Mouse (Mus musculus): ENCODE measurements at regions not wholly inside any gene's neighbourhood (a gene's known extent, or its start where the extent isn't known, plus 50 kb on each side); places are given as distances from the start of the nearest gene placed in this dataset.

- no peak overlapping the region for H3K27ac ChIP-seq (ENCODE audit: low read depth, low read length)
- WGBS, result 34% methylated on average over 4 of the region's 4 CpGs
- no peak overlapping the region for H3K4me3 ChIP-seq (ENCODE audit: low read depth, low read length)
- H3K4me1 ChIP-seq (replicated peaks; ENCODE audit: control insufficient read depth, insufficient read depth, low read length), result no peaks in the 10 kb centered on the region
- DNase-seq (ENCODE audit: low spot score), result no peak
- ATAC-seq (ENCODE audit: low FRiP score), result no peak
- no peak overlapping the region for H3K9ac ChIP-seq (ENCODE audit: low read depth, low read length)
- no peaks in the 10 kb centered on the region for H3K27me3 ChIP-seq (ENCODE audit: control insufficient read depth, insufficient read depth, low read length)
- no peaks in the 10 kb centered on the region for H3K36me3 ChIP-seq (ENCODE audit: control insufficient read depth, insufficient read depth, low read length)
- no peaks in the 10 kb centered on the region for H3K9me3 ChIP-seq (ENCODE audit: control insufficient read depth, low read length)
- H3K4me2 ChIP-seq (replicated peaks; ENCODE audit: low read depth, low read length), result no peak overlapping the region
These were observed 409.2 kb upstream of the Prickle1 start for GRCm38 (mm10) chr15:94004911-94005310.

DNA sequence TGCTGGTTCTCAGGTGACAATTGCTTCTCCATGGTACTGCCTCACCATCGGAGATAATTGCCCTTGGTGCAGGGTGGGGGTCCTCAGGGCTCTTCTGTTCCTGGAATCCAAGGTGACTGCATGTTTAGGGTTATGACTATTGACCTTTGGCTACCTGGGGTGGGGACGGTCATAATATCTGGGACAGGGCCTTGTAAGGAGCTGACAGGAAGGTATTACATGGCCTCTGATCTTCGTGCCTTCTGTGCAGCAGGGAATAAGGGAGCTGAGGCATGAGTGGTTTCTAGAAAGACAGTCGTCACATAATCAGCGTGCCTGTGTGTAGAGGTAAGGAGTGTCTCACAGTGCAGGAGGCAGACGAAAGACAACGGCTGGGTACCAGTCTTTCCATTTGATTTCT lies 407.5 kb upstream of the Prickle1 start:
- no peaks in the 10 kb centered on the region for H3K36me3 ChIP-seq (ENCODE audit: control insufficient read depth, insufficient read depth, low read length)
- H3K4me3 ChIP-seq (ENCODE audit: low read depth, low read length), result no peak overlapping the region
- DNase-seq (ENCODE audit: low spot score), result no peak
- H3K27me3 ChIP-seq (ENCODE audit: control insufficient read depth, insufficient read depth, low read length), result no peaks in the 10 kb centered on the region
- H3K4me2 ChIP-seq (replicated peaks; ENCODE audit: low read depth, low read length), result no peak overlapping the region
- ATAC-seq (ENCODE audit: low FRiP score), result no peak
- H3K27ac ChIP-seq (ENCODE audit: low read depth, low read length), result no peak overlapping the region
- H3K4me1 ChIP-seq (replicated peaks; ENCODE audit: control insufficient read depth, insufficient read depth, low read length), result no peaks in the 10 kb centered on the region
- 69% methylated on average over 7 of the region's 7 CpGs for WGBS
- no peaks in the 10 kb centered on the region for H3K9me3 ChIP-seq (ENCODE audit: control insufficient read depth, low read length)
- no peak overlapping the region for H3K9ac ChIP-seq (ENCODE audit: low read depth, low read length)

DNA sequence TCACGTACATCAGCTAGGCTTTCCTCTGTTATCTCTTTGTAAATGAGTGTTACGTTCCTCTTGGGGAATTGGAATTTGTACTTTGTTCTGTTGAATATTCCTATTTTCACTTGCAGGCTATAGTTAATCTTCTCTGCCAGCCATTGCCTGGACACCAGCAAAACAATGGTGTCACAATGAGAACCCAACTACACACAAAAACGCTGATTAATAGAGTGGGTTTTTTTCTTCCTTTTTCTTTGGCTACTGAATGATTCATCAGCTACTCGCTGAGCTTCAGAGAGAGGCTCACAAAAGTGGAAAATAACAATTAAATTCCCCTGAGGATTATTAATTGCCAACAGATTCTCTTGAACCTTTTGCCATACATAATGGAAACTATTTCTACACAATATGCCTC lies 398.9 kb upstream of the Prickle1 start:
- WGBS, result 39% methylated on average over 4 of the region's 4 CpGs
- ATAC-seq (ENCODE audit: low FRiP score) (peak; percentile 51; the same call in 1 of the 2 replicates), DNase-seq (ENCODE audit: low spot score) (no peak)
- no peaks in the 10 kb centered on the region for H3K36me3 ChIP-seq (ENCODE audit: control insufficient read depth, insufficient read depth, low read length)
- H3K9me3 ChIP-seq (ENCODE audit: control insufficient read depth, low read length), result no peaks in the 10 kb centered on the region
- H3K9ac ChIP-seq (ENCODE audit: low read depth, low read length), result no peak overlapping the region
- no peaks in the 10 kb centered on the region for H3K27me3 ChIP-seq (ENCODE audit: control insufficient read depth, insufficient read depth, low read length)
- no peak overlapping the region for H3K4me2 ChIP-seq (replicated peaks; ENCODE audit: low read depth, low read length)
- no peak overlapping the region for H3K27ac ChIP-seq (ENCODE audit: low read depth, low read length)
- no peaks in the 10 kb centered on the region for H3K4me1 ChIP-seq (replicated peaks; ENCODE audit: control insufficient read depth, insufficient read depth, low read length)
- H3K4me3 ChIP-seq (ENCODE audit: low read depth, low read length), result no peak overlapping the region

GRCm38 (mm10) chr15:93990139-93990538 lies 394.4 kb upstream of the Prickle1 start:
- ATAC-seq (ENCODE audit: low FRiP score), result peak; percentile 70; the same call in 1 of the 2 replicates
- H3K36me3 ChIP-seq (ENCODE audit: control insufficient read depth, insufficient read depth, low read length), result no peaks in the 10 kb centered on the region
- no peak overlapping the region for H3K9ac ChIP-seq (ENCODE audit: low read depth, low read length)
- peak; percentile 36 for DNase-seq (ENCODE audit: low spot score)
- H3K4me3 ChIP-seq (ENCODE audit: low read depth, low read length), result no peak overlapping the region
- no peaks in the 10 kb centered on the region for H3K27me3 ChIP-seq (ENCODE audit: control insufficient read depth, insufficient read depth, low read length)
- no peaks in the 10 kb centered on the region for H3K9me3 ChIP-seq (ENCODE audit: control insufficient read depth, low read length)
- no peaks in the 10 kb centered on the region for H3K4me1 ChIP-seq (replicated peaks; ENCODE audit: control insufficient read depth, insufficient read depth, low read length)
- H3K27ac ChIP-seq (ENCODE audit: low read depth, low read length), result no peak overlapping the region
- H3K4me2 ChIP-seq (replicated peaks; ENCODE audit: low read depth, low read length), result no peak overlapping the region
- WGBS, result 40% methylated on average over 3 of the region's 3 CpGs

DNA sequence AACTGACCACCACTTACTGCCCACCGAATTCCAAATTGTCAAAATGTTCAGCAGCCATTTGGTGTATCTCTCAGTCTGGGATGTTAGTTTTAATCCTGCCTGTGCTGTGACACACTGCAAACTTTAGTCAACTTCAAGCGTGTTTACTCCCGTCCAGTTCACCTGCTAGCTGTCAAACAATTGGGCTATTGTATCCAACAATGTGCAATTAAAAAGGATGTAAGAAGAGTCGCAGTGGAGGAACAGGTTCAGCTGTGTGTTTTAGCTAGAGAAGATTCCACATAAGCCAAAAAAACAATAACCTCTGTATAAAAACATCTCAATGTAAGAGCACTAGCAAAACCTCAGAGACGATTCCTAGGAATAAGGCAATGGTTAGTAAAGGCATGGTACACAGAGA lies 392.7 kb upstream of the Prickle1 start:
- Histone ChIP-seq H3K36me3 (ENCODE audit: control insufficient read depth, insufficient read depth, low read length) (no peaks in the 10 kb centered on the region), H3K4me3 (ENCODE audit: low read depth, low read length) (no peak overlapping the region), H3K9me3 (ENCODE audit: control insufficient read depth, low read length) (no peaks in the 10 kb centered on the region), H3K4me2 (replicated peaks; ENCODE audit: low read depth, low read length) (no peak overlapping the region), H3K27ac (ENCODE audit: low read depth, low read length) (no peak overlapping the region), H3K4me1 (replicated peaks; ENCODE audit: control insufficient read depth, insufficient read depth, low read length) (no peaks in the 10 kb centered on the region), H3K27me3 (ENCODE audit: control insufficient read depth, insufficient read depth, low read length) (no peaks in the 10 kb centered on the region), H3K9ac (ENCODE audit: low read depth, low read length) (no peak overlapping the region)
- ATAC-seq (ENCODE audit: low FRiP score) (no peak), DNase-seq (ENCODE audit: low spot score) (no peak)
- 76% methylated on average over 5 of the region's 5 CpGs for WGBS

DNA sequence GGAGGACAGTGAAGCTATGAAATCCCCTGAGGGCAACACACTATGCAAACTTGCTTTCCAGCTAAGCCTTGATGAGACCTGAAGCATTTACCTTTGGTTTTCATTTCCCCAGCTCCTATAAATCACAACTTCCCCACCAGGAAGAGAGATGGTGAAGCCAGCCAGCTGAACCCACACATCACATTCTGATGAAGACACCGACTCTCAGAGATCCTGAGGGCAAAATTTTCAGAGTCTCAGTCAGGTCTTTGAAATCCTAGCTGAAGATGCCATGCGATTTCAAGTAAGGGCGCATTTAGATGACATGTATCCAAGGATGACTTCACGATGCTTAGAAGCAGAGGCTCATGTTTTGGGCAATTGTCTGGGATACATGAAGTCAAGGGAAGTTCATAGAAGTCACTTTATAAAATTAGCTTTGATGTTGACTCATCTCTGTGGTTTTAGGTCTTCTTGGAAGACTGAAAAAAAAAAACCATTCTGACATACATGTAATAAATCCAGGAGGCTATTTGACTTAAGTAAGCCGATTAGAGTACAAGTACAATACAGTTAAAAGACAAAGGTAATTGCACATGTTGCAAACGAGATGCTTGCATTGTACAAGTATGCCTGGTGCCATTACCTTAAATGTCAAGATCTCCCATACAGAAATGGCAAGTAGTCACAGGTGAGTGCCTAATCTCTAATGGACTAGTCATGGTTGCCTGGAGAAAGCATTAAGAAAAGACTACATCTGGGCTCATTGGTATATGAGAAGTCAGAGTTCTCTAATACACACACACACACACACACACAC lies 391.1 kb upstream of the Prickle1 start:
- no peak overlapping the region for H3K27ac ChIP-seq (ENCODE audit: low read depth, low read length)
- H3K4me3 ChIP-seq (ENCODE audit: low read depth, low read length), result no peak overlapping the region
- no peak overlapping the region for H3K9ac ChIP-seq (ENCODE audit: low read depth, low read length)
- H3K4me2 ChIP-seq (replicated peaks; ENCODE audit: low read depth, low read length), result no peak overlapping the region
- no peaks in the 10 kb centered on the region for H3K4me1 ChIP-seq (replicated peaks; ENCODE audit: control insufficient read depth, insufficient read depth, low read length)
- DNase-seq (ENCODE audit: low spot score) (no peak), ATAC-seq (ENCODE audit: low FRiP score) (no peak)
- no peaks in the 10 kb centered on the region for H3K36me3 ChIP-seq (ENCODE audit: control insufficient read depth, insufficient read depth, low read length)
- H3K27me3 ChIP-seq (ENCODE audit: control insufficient read depth, insufficient read depth, low read length), result no peaks in the 10 kb centered on the region
- H3K9me3 ChIP-seq (ENCODE audit: control insufficient read depth, low read length), result no peaks in the 10 kb centered on the region
- WGBS, result 89% methylated on average over 6 of the region's 6 CpGs

DNA sequence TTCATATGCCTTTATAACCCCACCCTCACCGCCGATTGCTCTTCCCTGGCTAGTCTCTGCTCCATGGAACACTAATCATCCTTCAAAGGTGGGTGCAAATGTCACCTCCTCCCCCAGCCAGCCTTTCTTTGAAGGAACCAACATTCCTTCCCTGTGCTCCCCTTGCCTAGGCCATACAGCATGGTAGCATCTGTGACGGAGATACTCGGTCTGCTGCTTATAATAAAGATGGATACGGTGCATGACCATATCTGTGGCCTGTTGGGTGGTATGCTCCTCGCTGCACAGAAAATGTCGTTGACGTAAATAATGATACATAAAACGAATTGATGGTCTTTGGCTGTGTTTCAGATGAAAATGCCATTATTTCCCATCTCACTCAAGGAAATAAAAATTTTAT lies 386.4 kb upstream of the Prickle1 start:
- 89% methylated on average over 9 of the region's 9 CpGs for WGBS
- no peak overlapping the region for H3K9ac ChIP-seq (ENCODE audit: low read depth, low read length)
- no peaks in the 10 kb centered on the region for H3K4me1 ChIP-seq (replicated peaks; ENCODE audit: control insufficient read depth, insufficient read depth, low read length)
- no peaks in the 10 kb centered on the region for H3K9me3 ChIP-seq (ENCODE audit: control insufficient read depth, low read length)
- H3K27ac ChIP-seq (ENCODE audit: low read depth, low read length), result no peak overlapping the region
- ATAC-seq (ENCODE audit: low FRiP score) (no peak), DNase-seq (ENCODE audit: low spot score) (no peak)
- no peak overlapping the region for H3K4me2 ChIP-seq (replicated peaks; ENCODE audit: low read depth, low read length)
- no peaks in the 10 kb centered on the region for H3K27me3 ChIP-seq (ENCODE audit: control insufficient read depth, insufficient read depth, low read length)
- H3K36me3 ChIP-seq (ENCODE audit: control insufficient read depth, insufficient read depth, low read length), result no peaks in the 10 kb centered on the region
- H3K4me3 ChIP-seq (ENCODE audit: low read depth, low read length), result no peak overlapping the region

DNA sequence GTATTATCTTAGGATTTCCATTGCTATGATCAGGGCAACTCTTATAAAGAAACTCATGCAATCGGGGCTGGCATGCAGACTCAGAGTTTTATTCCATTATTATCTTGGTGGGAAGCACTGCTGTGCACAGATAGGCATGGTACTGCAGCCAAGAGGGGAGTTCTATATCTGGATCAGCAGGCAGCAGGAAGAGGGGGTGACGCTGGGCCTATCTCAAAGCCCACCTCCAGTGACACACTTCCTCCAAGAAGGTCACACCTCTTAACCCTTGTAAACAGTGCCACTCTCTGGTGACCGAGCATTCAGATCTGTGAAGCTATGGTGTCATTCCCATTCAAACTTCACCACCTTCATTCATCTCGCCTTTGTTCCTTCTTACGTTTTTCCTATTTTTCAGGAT lies 381.8 kb upstream of the Prickle1 start:
- Histone ChIP-seq H3K4me1 (replicated peaks; ENCODE audit: control insufficient read depth, insufficient read depth, low read length) (no peaks in the 10 kb centered on the region), H3K27ac (ENCODE audit: low read depth, low read length) (no peak overlapping the region), H3K4me2 (replicated peaks; ENCODE audit: low read depth, low read length) (no peak overlapping the region), H3K27me3 (ENCODE audit: control insufficient read depth, insufficient read depth, low read length) (no peaks in the 10 kb centered on the region), H3K36me3 (ENCODE audit: control insufficient read depth, insufficient read depth, low read length) (no peaks in the 10 kb centered on the region), H3K9ac (ENCODE audit: low read depth, low read length) (no peak overlapping the region), H3K9me3 (ENCODE audit: control insufficient read depth, low read length) (no peaks in the 10 kb centered on the region), H3K4me3 (ENCODE audit: low read depth, low read length) (no peak overlapping the region)
- no peak for ATAC-seq (ENCODE audit: low FRiP score)
- DNase-seq (ENCODE audit: low spot score), result no peak
- 84% methylated on average over 5 of the region's 5 CpGs for WGBS

- WGBS, result 55% methylated on average over 7 of the region's 7 CpGs
- DNase-seq (ENCODE audit: low spot score), result no peak
These were observed 379.0 kb upstream of the Prickle1 start for GRCm38 (mm10) chr15:93974727-93975126.

More at GRCm38 (mm10) chr15:93974727-93975126, 379.0 kb upstream of the Prickle1 start:
- no peak overlapping the region for H3K4me2 ChIP-seq (replicated peaks; ENCODE audit: low read depth, low read length)
- H3K4me3 ChIP-seq (ENCODE audit: low read depth, low read length), result no peak overlapping the region
- H3K27ac ChIP-seq (ENCODE audit: low read depth, low read length), result no peak overlapping the region
- no peaks in the 10 kb centered on the region for H3K4me1 ChIP-seq (replicated peaks; ENCODE audit: control insufficient read depth, insufficient read depth, low read length)
- no peaks in the 10 kb centered on the region for H3K9me3 ChIP-seq (ENCODE audit: control insufficient read depth, low read length)
- H3K9ac ChIP-seq (ENCODE audit: low read depth, low read length), result no peak overlapping the region
- H3K27me3 ChIP-seq (ENCODE audit: control insufficient read depth, insufficient read depth, low read length), result no peaks in the 10 kb centered on the region
- no peaks in the 10 kb centered on the region for H3K36me3 ChIP-seq (ENCODE audit: control insufficient read depth, insufficient read depth, low read length)
- no peak for ATAC-seq (ENCODE audit: low FRiP score)
